Comparison of ENCODE assay signal across 15 mouse cellular contexts in genomic region chr8:113513886-113514730, GRCm38 (mm10).
A peak's percentile ranks its signal among the peaks of the same experiment; 100 is the strongest.
DNase-seq lines count a peak whose midpoint lies in the region; ATAC-seq lines count a peak whose summit lies in the region.
"Had no signal": no experiment of that assay in that cellular context is flagged by ENCODE, and none has a peak within 500 bp of the region (broad histone marks: within the 10 kb centered on the region; RNA-seq: fewer than 3 reads in every experiment).

No protein-coding gene starts in this region.

- H3K36me3 ChIP-seq in kidney, embryonic 14.5 days (ENCODE audit: control insufficient read depth, insufficient read depth, low read length): no peaks in the 10 kb centered on the region
- H3K36me3 ChIP-seq in intestine, embryonic 15.5 days: no peaks in the 10 kb centered on the region
- H3K36me3 ChIP-seq: embryonic facial prominence, embryonic 15.5 days; forebrain, embryonic 12.5 days; liver, embryonic 13.5 days; neural tube, embryonic 12.5 days had no signal

- WGBS in kidney, embryonic 14.5 days: 64% methylated on average over 14 of the region's 14 CpGs
- WGBS in intestine, embryonic 15.5 days: 49% methylated on average over 14 of the region's 14 CpGs

- no peaks in the 10 kb centered on the region for H3K27me3 ChIP-seq in kidney, embryonic 14.5 days (ENCODE audit: control insufficient read depth, insufficient read depth, low read length)
- H3K27me3 ChIP-seq in intestine, embryonic 15.5 days (replicated peaks): no peaks in the 10 kb centered on the region
- H3K27me3 ChIP-seq: embryonic facial prominence, embryonic 15.5 days; forebrain, embryonic 12.5 days; liver, embryonic 13.5 days; megakaryocyte, embryonic 14.5 days; neural tube, embryonic 12.5 days had no signal

- no peak overlapping the region for H3K27ac ChIP-seq in kidney, embryonic 14.5 days (ENCODE audit: low read depth, low read length)
- H3K27ac ChIP-seq in intestine, embryonic 15.5 days: no peak overlapping the region
- H3K27ac ChIP-seq: embryonic facial prominence, embryonic 15.5 days; forebrain, embryonic 12.5 days; liver, embryonic 13.5 days; neural tube, embryonic 12.5 days had no signal

- no peaks in the 10 kb centered on the region for H3K4me1 ChIP-seq in kidney, embryonic 14.5 days (ENCODE audit: control insufficient read depth, insufficient read depth, low read length)
- no peaks in the 10 kb centered on the region for H3K4me1 ChIP-seq in intestine, embryonic 15.5 days (replicated peaks)
- H3K4me1 ChIP-seq: embryonic facial prominence, embryonic 15.5 days; liver, embryonic 13.5 days; megakaryocyte, embryonic 14.5 days; neural tube, embryonic 12.5 days had no signal

- peak; percentile 6 for DNase-seq in adrenal gland, postnatal 10 days
- DNase-seq in adrenal gland, adult 8-10 months: no peak
- DNase-seq in kidney, adult 8-10 months: peak; percentile 2 to 5
- peak; percentile 38 for DNase-seq in yolk sac, embryonic 10.5 days (ENCODE audit: low spot score)
- DNase-seq in gastrocnemius, adult 8-10 months (ENCODE audit: low spot score in 2 of 2): no peak
- DNase-seq in layer of hippocampus, adult 8-10 months (ENCODE audit: low spot score in 2 of 2): no peak
- DNase-seq: cerebellum, adult 18-20 months; liver, embryonic 13.5 days had no signal

- no peak overlapping the region for H3K4me3 ChIP-seq in kidney, embryonic 14.5 days (ENCODE audit: low read length)
- no peak overlapping the region for H3K4me3 ChIP-seq in intestine, embryonic 15.5 days (replicated peaks)
- H3K4me3 ChIP-seq: embryonic facial prominence, embryonic 15.5 days; forebrain, embryonic 12.5 days; liver, embryonic 13.5 days; megakaryocyte, embryonic 14.5 days; neural tube, embryonic 12.5 days had no signal

- H3K4me2 ChIP-seq in kidney, embryonic 14.5 days (replicated peaks; ENCODE audit: low read depth, low read length): no peak overlapping the region
- H3K4me2 ChIP-seq in intestine, embryonic 15.5 days (replicated peaks): no peak overlapping the region
- H3K4me2 ChIP-seq: embryonic facial prominence, embryonic 15.5 days; forebrain, embryonic 12.5 days; liver, embryonic 13.5 days; neural tube, embryonic 12.5 days had no signal

- H3K9me3 ChIP-seq in kidney, embryonic 14.5 days (ENCODE audit: control insufficient read depth, low read length): no peaks in the 10 kb centered on the region
- no peaks in the 10 kb centered on the region for H3K9me3 ChIP-seq in intestine, embryonic 15.5 days
- H3K9me3 ChIP-seq: embryonic facial prominence, embryonic 15.5 days; forebrain, embryonic 12.5 days; neural tube, embryonic 12.5 days had no signal

- no peak for ATAC-seq in kidney, embryonic 14.5 days (ENCODE audit: low FRiP score, low TSS enrichment)
- peak; percentile 88 for ATAC-seq in intestine, embryonic 15.5 days
- ATAC-seq: inflammation-experienced regulatory T-cells, adult 6 months had no signal

- no peak overlapping the region for H3K9ac ChIP-seq in kidney, embryonic 14.5 days (ENCODE audit: low read depth, low read length)
- H3K9ac ChIP-seq in intestine, embryonic 15.5 days: no peak overlapping the region
- H3K9ac ChIP-seq: embryonic facial prominence, embryonic 15.5 days; forebrain, embryonic 12.5 days; liver, embryonic 13.5 days; neural tube, embryonic 12.5 days had no signal

Comparison
In these comparisons a context has a peak if more than half of its experiments do, and no peak if none do; other contexts are left out.
1. DNase-seq: peak in adrenal gland, postnatal 10 days (single experiment), kidney, adult 8-10 months (2 of 2) and yolk sac, embryonic 10.5 days (single experiment); none in adrenal gland, adult 8-10 months (single experiment), gastrocnemius, adult 8-10 months (0 of 2) and layer of hippocampus, adult 8-10 months (0 of 2).